Comparison of ENCODE assay signal across 8 mouse cellular contexts in genomic region chr5:142367085-142368081, GRCm38 (mm10). TPM values are rescaled to one million over a fixed set of nuclear protein-coding genes. Genes with fewer than 3 reads are reported as not detected.
A peak's percentile ranks its signal among the peaks of the same experiment; 100 is the strongest.
DNase-seq lines count a peak whose midpoint lies in the region; ATAC-seq and TF ChIP-seq lines count a peak whose summit lies in the region.

No protein-coding gene starts in this region.

- H3K4me3 ChIP-seq in E14TG2a.4 (replicated peaks; ENCODE audit: low read length): peak overlapping the region; percentile 84
- peak overlapping the region; percentile 63 for H3K4me3 ChIP-seq in forebrain, embryonic 12.5 days (replicated peaks)
- peak overlapping the region; percentile 57 for H3K4me3 ChIP-seq in heart, postnatal 0 days (ENCODE audit: low read depth, low read length)
- peak overlapping the region; percentile 75 for H3K4me3 ChIP-seq in liver, embryonic 16.5 days (ENCODE audit: low read depth, low read length)
- H3K4me3 ChIP-seq in neural tube, embryonic 13.5 days: peak overlapping the region; percentile 58
- peak overlapping the region; percentile 90 for H3K4me3 ChIP-seq in testis, adult 2 months (ENCODE audit: control insufficient read depth, low read depth, low read length)

- peak; percentile 96 for DNase-seq in c-Kit-positive CD71-positive TER-119-positive erythroid progenitor cells, embryonic 14.5 days (ENCODE audit: low spot score)
- DNase-seq in heart, postnatal 0 days (ENCODE audit: low spot score): peak; percentile 89
- peak; percentile 99 for DNase-seq in kidney, postnatal 4 days

- peaks cover 21% of the 10 kb centered on the region for H3K36me3 ChIP-seq in E14TG2a.4 (ENCODE audit: insufficient read depth, low read length)
- H3K36me3 ChIP-seq in forebrain, embryonic 12.5 days (replicated peaks): 0 out of 2 replicates have a peak, but pooled peaks cover 3% of the 10 kb centered on the region
- H3K36me3 ChIP-seq in heart, postnatal 0 days (replicated peaks; ENCODE audit: control insufficient read depth, insufficient read depth, low read length): no peaks in the 10 kb centered on the region
- no peaks in the 10 kb centered on the region for H3K36me3 ChIP-seq in liver, embryonic 16.5 days (ENCODE audit: control insufficient read depth, insufficient read depth)
- no peaks in the 10 kb centered on the region; the same call in 1 of the 2 replicates for H3K36me3 ChIP-seq in neural tube, embryonic 13.5 days
- H3K36me3 ChIP-seq in testis, adult 2 months (ENCODE audit: control insufficient read depth, insufficient read depth, low read length): no peaks in the 10 kb centered on the region

- under 1% methylated on average over 83 of the region's 83 CpGs for WGBS in forebrain, embryonic 12.5 days
- under 1% methylated on average over 82 of the region's 83 CpGs for WGBS in heart, postnatal 0 days
- under 1% methylated on average over 83 of the region's 83 CpGs for WGBS in liver, embryonic 16.5 days (ENCODE audit: insufficient replicate concordance)
- under 1% methylated on average over 83 of the region's 83 CpGs for WGBS in neural tube, embryonic 13.5 days

- H3K27me3 ChIP-seq in E14TG2a.4 (ENCODE audit: insufficient read depth, low read length): no peaks in the 10 kb centered on the region
- no peaks in the 10 kb centered on the region for H3K27me3 ChIP-seq in forebrain, embryonic 12.5 days
- H3K27me3 ChIP-seq in heart, postnatal 0 days (ENCODE audit: control insufficient read depth, insufficient read depth, low read length): no peaks in the 10 kb centered on the region
- no peaks in the 10 kb centered on the region for H3K27me3 ChIP-seq in liver, embryonic 16.5 days (ENCODE audit: control insufficient read depth, insufficient read depth, low read depth, low read length)
- no peaks in the 10 kb centered on the region for H3K27me3 ChIP-seq in neural tube, embryonic 13.5 days
- no peaks in the 10 kb centered on the region for H3K27me3 ChIP-seq in testis, adult 2 months (ENCODE audit: control insufficient read depth, insufficient read depth, low read length)

- peak; percentile 88 for ATAC-seq in forebrain, embryonic 12.5 days (ENCODE audit: low FRiP score)
- peak; percentile 94 for ATAC-seq in heart, postnatal 0 days (ENCODE audit: insufficient read depth, low read depth)
- ATAC-seq in liver, embryonic 16.5 days (ENCODE audit: low read depth): peak; percentile 93
- ATAC-seq in neural tube, embryonic 13.5 days (ENCODE audit: low read depth): peak; percentile 92

- peak overlapping the region; percentile 78 for H3K9ac ChIP-seq in forebrain, embryonic 12.5 days
- peak overlapping the region; percentile 43 for H3K9ac ChIP-seq in heart, postnatal 0 days (replicated peaks; ENCODE audit: low read depth, low read length)
- H3K9ac ChIP-seq in liver, embryonic 16.5 days (ENCODE audit: low read depth, low read length): peak overlapping the region; percentile 72
- peak overlapping the region; percentile 81 for H3K9ac ChIP-seq in neural tube, embryonic 13.5 days

- peak; percentile 92 for TF ChIP-seq POLR2A in testis, adult 2 months (IDR thresholded peaks at IDR 0.05; ENCODE audit: control insufficient read depth, low read depth, low read length)

- H3K27ac ChIP-seq in forebrain, embryonic 12.5 days: peak overlapping the region; percentile 83
- peak overlapping the region; percentile 47 for H3K27ac ChIP-seq in heart, postnatal 0 days (ENCODE audit: low read depth)
- peak overlapping the region; percentile 46 for H3K27ac ChIP-seq in liver, embryonic 16.5 days (ENCODE audit: low read length)
- H3K27ac ChIP-seq in neural tube, embryonic 13.5 days (replicated peaks): peak overlapping the region; percentile 80
- H3K27ac ChIP-seq in testis, adult 2 months (ENCODE audit: control insufficient read depth, insufficient read depth, low read depth, low read length): peak overlapping the region; percentile 90

- peak; percentile 11; the same call in 1 of the 2 replicates for TF ChIP-seq CTCF in E14TG2a.4 (conservative IDR thresholded peaks at IDR 0.05; ENCODE audit: low read length)
- peak; percentile 82 for TF ChIP-seq CTCF in heart, postnatal 0 days (IDR thresholded peaks at IDR 0.05; ENCODE audit: low read depth)
- peak; percentile 86 for TF ChIP-seq CTCF in testis, adult 2 months (IDR thresholded peaks at IDR 0.05; ENCODE audit: control insufficient read depth, insufficient read depth, insufficient replicate concordance, low read depth, low read length)

- peak; percentile 92 for TF ChIP-seq EP300 in heart, postnatal 0 days (IDR thresholded peaks at IDR 0.05; ENCODE audit: low read depth)

- peaks cover 23% of the 10 kb centered on the region for H3K9me3 ChIP-seq in E14TG2a.4 (ENCODE audit: low read length)
- no peaks in the 10 kb centered on the region for H3K9me3 ChIP-seq in forebrain, embryonic 12.5 days
- no peaks in the 10 kb centered on the region for H3K9me3 ChIP-seq in heart, postnatal 0 days (replicated peaks; ENCODE audit: control insufficient read depth, low read length)
- no peaks in the 10 kb centered on the region for H3K9me3 ChIP-seq in liver, embryonic 16.5 days (replicated peaks; ENCODE audit: control insufficient read depth, low read length)
- no peaks in the 10 kb centered on the region for H3K9me3 ChIP-seq in neural tube, embryonic 13.5 days

- peaks cover 68% of the 10 kb centered on the region for H3K4me1 ChIP-seq in E14TG2a.4 (replicated peaks; ENCODE audit: low read depth, low read length)
- H3K4me1 ChIP-seq in forebrain, embryonic 12.5 days: peaks cover 41% of the 10 kb centered on the region
- peaks cover 5% of the 10 kb centered on the region for H3K4me1 ChIP-seq in heart, postnatal 0 days (ENCODE audit: control insufficient read depth, insufficient read depth)
- H3K4me1 ChIP-seq in liver, embryonic 16.5 days (ENCODE audit: control insufficient read depth, low read depth, low read length): peaks cover 17% of the 10 kb centered on the region
- peaks cover 40% of the 10 kb centered on the region for H3K4me1 ChIP-seq in neural tube, embryonic 13.5 days (replicated peaks)
- H3K4me1 ChIP-seq in testis, adult 2 months (ENCODE audit: control insufficient read depth, insufficient read depth, low read length): peaks cover 10% of the 10 kb centered on the region

- H3K4me2 ChIP-seq in forebrain, embryonic 12.5 days: peak overlapping the region; percentile 70
- peak overlapping the region; percentile 72 for H3K4me2 ChIP-seq in heart, postnatal 0 days (ENCODE audit: low read depth, low read length)
- peak overlapping the region; percentile 94 for H3K4me2 ChIP-seq in liver, embryonic 16.5 days (ENCODE audit: low read depth, low read length)
- peak overlapping the region; percentile 81 for H3K4me2 ChIP-seq in neural tube, embryonic 13.5 days

RNA-seq across cellular contexts. Expression of gene Foxk1, which starts 33.9 kb away (rescaled TPM):
- polyA plus RNA-seq in forebrain, embryonic 12.5 days (2016; fragmentation: Nextera tagmentation; extraction: Ambion mirVana): 5.2 and 5.9 TPM in 2 replicates
- 9.5 and 9.7 TPM in 2 replicates for total RNA-seq in heart, postnatal 0 days (2014; rRNA removed; ENCODE audit: low replicate concordance)
- polyA plus RNA-seq in heart, postnatal 0 days (2015; fragmentation: Nextera tagmentation; extraction: Ambion mirVana): 1.8 and 3.5 TPM in 2 replicates
- polyA plus RNA-seq in liver, embryonic 16.5 days (2015; fragmentation: Nextera tagmentation; extraction: Ambion mirVana): 0.85 and 0.97 TPM in 2 replicates
- 5.6 and 7.2 TPM in 2 replicates for polyA plus RNA-seq in neural tube, embryonic 13.5 days (2015; fragmentation: Nextera tagmentation; extraction: Ambion mirVana)
- polyA plus RNA-seq in testis, adult 2 months (2012; rRNA removed): 16.8 and 17.0 TPM in 2 replicates

Comparison
In these comparisons a context has a peak if more than half of its experiments do, and no peak if none do; other contexts are left out.
1. Peak in every context shown above with its lines: DNase-seq, ATAC-seq, H3K4me3 ChIP-seq and H3K27ac ChIP-seq.
2. CTCF ChIP-seq: peak in every context shown above with its lines; median percentile 86 in testis, adult 2 months; 82 in heart, postnatal 0 days; 11 in E14TG2a.4.